Mouse (Mus musculus) adrenal gland, postnatal 10 days (tissue): ENCODE results near the gene Sap30. TPM values are rescaled to one million over a fixed set of nuclear protein-coding genes. Genes with fewer than 3 reads are reported as not detected.
"Not testable (repeated sequence)": the region's sequence is repeated elsewhere in the genome, so short reads cannot be mapped to it uniquely, and the experiment has no call there.

Experiments used
- DNase-seq: peaks from one replicate; pipeline ENCODE4 v3.0.0; 2021; ENCODE audit warnings: mixed read lengths
- total RNA-seq, 2 experiments: library from RNA; stranded (reverse); gene quantifications; 2 replicates each; pipeline ENCODE4 v1.2.3; 2021

The Sap30 gene
- total RNA-seq, 2 experiments from 2014 or later = 9.8 to 10.3 TPM

DNA sequence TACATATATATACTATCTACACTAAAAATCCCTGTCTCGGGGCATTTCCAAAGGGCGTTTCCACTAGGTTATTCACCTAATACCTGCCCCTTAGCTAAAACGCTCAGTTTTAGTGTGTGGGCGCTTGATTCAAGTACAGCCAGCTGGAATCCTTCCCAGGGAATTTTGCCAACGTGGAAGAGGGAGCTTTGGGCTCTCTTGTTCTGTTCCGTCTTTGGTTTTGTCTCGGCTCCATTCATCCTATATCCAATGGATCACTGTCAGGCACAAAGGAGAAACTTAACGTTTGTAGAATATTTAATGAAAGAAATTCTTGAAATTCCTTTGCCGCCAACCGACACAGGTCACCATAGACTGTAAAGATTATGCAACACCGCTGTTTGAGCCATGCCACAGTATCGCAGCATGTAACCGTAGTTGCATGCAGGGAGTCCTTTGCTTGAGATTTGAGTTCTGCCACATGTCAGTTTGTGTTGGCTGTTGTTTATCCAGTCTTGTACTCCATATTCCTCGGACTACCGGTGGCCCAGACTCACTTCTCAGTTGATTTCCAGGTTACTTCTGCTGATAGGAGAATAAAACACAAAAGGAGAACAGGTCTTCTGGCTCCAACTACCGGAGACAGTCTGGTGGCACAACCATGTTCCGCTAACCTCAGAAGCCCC lies 11.3 kb upstream of the Sap30 start:
- DNase-seq = peak; percentile 80

GRCm38 (mm10) chr8:57498494-57498846 lies 10.8 kb upstream of the Sap30 start:
- DNase-seq = no peak

DNA sequence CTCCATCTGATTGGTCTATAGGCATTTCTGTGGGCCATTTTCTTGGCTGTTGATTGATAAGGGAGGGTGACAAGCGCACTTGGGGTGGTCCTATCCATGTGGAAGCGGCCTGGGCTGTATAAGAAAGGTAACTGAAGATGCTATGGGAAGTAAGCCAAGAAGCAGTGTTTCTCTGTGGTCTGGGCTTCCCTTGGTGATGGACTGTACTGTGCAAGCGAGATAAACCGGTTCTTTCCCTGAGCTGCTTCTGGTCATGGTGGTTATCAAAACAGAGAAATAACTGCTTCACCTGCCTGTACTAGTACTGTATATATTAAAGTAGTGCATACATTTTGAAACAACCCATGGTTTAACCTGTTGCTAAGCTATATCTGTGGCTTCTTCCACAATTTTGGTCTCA lies 4.2 kb upstream of the Sap30 start:
- DNase-seq = no peak

DNA sequence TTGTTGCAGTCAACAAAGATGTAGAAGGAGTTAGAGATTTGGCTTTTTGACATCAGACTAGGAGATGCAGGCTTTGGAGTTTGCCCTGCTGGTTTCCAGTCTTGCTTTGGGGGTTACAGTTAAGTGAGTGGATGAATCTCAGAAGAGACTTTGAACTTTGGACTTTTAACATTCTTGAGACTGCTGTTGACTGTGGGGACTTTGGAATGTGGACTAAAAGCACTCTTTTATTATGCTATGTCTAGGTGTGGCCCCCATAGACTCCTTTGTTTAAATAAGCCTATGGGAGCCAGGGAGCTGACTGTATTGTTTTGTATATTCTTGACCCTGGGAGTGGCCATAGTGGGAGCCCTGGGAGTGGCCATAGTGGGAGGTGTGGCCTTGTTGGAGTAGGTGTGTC lies 2.2 kb upstream of the Sap30 start:
- no peak for DNase-seq

DNA sequence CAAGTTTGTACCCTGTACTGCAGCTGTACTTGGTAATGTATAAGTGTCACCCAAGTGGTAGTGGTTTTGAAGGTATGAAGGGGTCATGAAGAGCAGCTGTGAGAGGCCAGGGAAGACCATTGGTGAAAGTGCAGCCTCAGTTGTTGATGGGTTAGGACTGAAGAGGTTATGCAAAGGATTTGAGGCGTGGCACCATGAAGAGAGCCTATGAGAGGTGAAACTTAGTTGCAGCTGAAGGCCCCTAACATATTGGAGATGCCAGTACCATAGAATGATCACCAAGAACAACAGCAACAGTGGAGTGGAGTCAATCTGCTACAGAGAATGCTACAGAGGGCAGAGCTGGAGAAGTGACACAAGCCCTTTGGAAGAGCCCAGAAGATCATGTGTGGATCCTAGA lies 1.7 kb upstream of the Sap30 start:
- no peak for DNase-seq

DNA sequence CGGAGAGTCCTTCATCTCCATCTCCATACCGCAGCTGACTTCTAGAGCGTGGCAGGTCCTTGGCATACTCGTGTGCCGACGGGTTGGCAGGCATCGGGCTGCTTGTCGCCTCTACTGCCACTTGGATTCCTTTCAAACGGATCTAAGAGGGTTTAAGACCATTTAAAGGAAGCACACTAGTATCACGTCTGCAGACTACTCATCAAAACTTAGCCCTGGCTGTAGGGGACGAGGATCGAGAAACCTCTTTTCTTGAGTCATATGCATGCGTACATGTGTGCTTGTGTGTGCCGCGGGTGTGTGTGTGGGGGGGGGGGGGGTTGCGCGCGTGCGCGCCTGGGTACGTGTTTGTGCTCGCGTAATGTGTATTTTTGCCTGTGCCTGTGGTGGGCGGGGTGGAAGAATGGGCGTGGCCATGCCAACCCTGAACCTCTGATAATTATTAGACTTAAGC lies 679 bp upstream of the Sap30 start:
- peak; percentile 71 for DNase-seq

DNA sequence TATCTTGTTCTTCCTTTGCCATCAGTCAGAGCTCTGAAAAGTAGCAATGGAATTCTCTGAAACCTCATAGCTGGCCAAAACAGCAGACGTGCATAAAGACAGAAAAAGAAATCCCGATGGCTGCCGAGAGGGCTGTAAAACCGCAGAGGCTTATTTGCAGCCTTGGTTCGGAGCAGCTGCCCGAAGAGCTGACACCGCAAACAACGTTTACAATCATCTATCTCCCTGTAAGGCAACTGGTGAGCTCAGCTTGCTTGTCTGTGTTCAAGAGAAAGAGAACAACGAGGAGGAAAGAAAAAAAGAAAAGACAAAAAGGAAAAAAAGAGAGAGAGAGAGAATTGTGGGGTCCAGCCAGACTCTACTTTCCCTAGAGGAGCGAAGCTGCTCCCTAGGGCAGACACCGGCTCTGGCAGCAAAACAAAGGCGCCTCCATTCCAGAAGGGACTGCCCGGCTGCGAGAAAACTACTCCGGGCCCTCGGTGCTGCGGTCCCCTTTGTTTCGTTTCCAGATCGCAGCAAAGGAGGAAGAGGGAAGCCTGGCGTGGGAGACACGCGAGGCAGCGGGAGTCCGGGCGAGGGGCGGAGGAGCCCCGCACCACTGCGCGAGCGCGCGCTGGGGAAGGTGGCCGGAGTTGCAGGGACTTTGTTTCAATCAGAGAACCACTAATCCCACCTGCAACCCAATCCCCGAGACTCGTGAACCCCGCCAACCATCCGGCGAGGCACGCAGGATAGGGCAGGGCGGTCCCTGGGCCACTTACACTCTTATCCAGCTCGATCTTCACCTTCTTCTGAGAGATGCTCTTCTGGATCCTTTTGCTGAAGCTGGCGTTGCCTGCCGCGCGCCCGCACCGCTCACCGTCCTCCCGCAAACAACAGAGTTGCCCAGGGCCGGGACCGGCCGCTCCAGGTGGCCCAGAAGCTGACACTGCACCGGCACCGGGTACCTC lies 894 bp downstream of the Sap30 start:
- peak; percentile 65 for DNase-seq

DNA sequence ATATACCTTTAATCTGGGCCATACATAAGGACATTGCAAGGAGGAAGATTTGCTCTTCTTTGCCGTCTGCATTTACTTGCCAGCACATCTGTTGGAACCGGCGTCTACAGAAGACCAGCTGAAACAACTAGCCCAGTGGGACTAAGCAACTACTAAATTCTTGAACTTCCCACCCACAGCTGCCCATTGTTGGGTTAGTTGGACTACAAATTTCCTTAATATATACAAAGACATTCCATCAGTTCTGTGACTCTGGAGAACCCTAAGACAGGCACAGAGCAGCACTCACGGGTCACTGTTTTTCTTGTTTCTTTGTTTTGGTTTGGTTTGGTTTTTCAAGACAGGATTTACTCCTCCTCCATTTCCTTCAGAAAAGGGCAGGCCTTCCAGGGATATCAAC lies 7.1 kb downstream of the Sap30 start:
- no peak for DNase-seq

DNA sequence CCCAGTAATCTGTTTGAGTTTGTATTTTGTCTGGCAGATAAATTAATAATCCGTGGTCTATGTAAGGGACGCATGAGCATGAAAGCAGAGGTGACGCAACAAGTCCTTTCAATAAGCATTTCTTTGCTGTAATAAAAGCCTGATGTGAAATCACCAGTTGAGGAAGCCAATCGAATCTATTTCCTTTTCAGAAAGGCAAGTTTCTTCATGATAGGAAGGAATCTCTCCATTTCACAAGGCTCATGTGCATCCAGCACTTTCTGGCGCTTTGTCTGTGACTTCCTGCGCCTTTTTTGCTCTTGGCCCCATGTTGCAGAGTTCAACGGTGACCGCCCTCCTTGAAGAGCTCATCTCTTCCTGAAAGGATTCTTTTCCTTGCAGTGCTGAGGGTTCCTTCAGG lies 8.0 kb downstream of the Sap30 start:
- no peak for DNase-seq

DNA sequence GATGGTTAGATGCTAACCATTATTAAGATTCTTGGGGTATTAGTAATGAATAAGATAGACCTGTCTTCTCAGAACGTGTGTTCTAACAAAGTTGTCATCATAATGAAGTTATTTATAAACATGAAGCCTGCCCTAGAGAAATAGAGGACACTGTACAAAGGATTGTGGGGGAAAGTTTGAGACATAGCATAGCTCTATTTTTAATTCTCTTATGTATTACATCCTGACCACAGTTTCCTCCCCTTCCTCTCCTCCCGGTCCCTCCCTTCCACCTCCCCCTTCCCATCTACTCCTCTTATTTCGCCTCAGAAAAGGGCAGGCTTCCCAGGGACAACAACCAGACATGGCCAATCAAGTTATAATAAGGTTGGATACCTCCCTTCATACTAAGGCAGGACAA lies 9.3 kb downstream of the Sap30 start:
- DNase-seq = no peak

GRCm38 (mm10) chr8:57473751-57474150 lies 13.9 kb downstream of the Sap30 start:
- no peak for DNase-seq

DNA sequence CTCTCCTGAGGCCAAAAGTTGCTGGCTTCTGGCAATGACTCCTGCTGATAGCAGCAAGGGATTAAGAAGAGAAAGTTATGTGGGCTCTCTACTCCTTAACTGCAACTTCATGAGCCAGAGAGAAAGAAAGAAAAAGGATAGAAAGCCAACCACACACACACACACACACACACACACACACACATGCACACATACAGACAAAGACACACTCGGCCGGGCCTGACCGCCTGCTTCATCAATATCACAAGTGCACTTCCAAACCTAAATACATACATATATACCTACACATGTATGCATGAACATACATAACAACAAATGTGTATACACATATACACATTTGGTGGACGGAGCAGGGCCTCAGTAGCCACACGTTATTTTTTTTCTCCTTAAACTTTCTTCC lies 16.8 kb downstream of the Sap30 start:
- DNase-seq = no peak

DNA sequence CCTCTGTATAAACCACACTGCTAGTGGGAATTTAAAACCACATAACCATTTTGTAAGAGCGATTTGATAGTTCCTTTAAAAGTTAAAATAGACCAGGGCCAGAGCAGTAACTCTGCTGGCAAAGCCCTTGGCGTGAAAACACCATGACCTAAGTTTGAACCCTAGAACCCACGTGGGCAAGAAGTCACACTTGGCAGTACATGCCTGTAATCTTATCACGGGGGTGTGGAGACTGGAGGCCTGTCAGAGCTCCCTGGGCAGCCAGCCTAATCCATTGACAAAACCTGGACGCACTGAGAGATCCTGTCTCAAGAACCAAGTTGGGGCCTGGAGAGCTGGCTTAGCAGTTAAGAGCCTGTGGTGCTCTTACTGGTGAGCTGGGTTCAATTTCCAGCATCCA lies 19.0 kb downstream of the Sap30 start:
- peak; percentile 83 for DNase-seq

- no peak for DNase-seq
These were observed 23.9 kb downstream of the Sap30 start for GRCm38 (mm10) chr8:57463757-57464156.

- no peak for DNase-seq
These were observed 24.8 kb downstream of the Sap30 start for GRCm38 (mm10) chr8:57462839-57463238.

DNA sequence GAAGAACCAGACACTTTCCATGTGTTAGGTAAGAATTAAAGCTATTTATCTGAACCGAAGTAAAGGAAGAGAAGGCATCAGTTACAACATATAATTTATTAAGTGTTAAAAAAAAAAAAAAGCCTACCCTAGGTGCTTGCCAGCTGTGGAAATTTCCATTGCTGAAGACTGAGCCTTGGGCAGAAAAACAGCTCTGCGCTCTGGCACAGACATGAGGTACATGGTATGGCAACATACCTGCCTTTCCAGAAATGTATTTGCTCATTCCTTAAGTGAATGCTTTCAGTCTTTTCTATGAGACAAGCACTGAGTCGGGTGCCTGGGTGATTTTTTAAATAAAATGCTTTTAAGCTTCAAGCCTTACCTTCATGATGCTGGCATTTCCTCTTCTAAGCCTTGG lies 29.7 kb downstream of the Sap30 start:
- peak; percentile 43 for DNase-seq

- DNase-seq = no peak
These were observed 30.5 kb downstream of the Sap30 start for GRCm38 (mm10) chr8:57457152-57457551.

DNA sequence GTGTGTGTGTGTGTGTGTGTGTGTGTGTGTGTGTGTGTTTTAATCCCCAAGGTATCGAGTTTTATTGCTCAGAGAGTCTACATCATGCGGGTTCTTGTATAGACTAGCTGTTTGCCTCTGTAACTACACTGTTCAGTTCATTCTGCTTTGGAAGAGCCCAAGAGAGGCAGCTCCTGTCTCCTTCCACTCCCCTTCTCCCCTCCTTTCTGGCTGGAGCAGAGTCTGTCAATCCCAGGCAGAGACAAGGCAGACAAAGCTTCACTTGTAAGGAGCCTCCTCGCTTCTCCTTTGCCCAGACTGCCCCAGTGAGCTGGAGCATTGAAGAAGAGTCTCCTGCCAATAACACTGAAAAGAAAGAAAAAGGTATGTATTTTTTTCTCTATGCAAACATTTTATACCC lies 31.9 kb downstream of the Sap30 start, which contains the start of gene Scrg1:
Gene Scrg1, plus strand, starts transcription at position 159 of the 400 bp plus-strand sequence.
- DNase-seq = no peak

DNA sequence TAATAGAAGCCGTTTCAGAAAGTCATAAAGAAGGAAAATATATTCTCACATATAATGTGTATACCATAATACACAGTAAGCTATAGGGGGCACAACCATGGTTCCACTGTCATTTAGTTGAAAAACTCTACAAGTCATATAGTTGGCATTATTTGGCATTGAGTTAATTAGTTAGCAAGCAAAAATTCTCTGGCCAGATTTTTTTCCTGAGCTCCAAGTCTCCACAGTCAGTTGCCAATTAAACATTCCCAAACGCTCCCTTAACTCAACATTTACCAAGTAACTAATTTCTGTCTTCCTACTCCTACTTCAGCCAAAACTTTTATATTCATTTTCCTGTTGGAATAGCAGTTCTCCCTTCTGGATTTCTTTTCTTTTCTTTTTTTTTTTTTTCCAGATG lies 34.3 kb downstream of the Sap30 start:
- no peak for DNase-seq

DNA sequence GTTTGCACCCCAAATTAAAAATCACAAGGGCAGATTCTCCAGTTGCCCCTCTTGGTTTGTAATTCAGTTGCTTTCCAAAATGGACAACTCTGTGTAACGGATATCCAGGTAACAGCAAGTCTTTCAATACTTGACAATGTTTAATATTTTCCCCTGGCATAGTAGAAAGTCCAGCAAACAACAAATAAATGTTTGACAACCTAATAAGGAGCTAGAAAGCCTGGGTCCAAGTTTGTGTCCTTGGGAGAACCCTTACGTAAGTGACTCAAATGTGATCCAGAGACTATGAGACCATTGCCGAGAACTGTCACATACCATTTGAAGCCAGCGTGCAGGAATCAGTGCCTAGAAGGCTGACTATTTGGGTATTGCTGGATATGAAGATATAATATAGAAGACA lies 35.8 kb downstream of the Sap30 start:
- DNase-seq = no peak

DNA sequence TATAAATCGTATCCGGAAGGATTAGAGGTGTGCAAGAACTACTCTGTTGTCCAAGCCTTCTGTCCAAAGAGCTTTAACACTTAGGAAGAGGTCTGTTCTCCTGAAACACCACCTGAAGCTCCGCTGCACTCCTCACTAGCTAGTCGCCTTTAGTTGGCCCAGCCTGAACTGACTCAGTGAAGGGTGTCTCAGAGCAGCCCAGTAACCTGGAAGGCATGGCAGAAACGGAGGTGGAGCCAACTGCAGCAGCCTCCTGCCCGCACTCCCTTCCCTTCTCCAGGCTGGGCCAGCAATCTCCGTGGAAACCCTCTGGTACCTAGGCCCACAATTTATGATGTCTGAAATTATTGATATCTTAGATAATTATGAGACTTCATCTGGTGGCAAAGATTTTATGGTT lies 36.9 kb downstream of the Sap30 start:
- DNase-seq = no peak

- not testable (repeated sequence) for DNase-seq
These were observed 41.8 kb downstream of the Sap30 start for GRCm38 (mm10) chr8:57445901-57446300.

GRCm38 (mm10) chr8:57443289-57443688 lies 44.4 kb downstream of the Sap30 start:
- no peak for DNase-seq

- DNase-seq = no peak
These were observed 46.1 kb downstream of the Sap30 start for GRCm38 (mm10) chr8:57441556-57441955.
